Mouse (Mus musculus) neural tube, embryonic 14.5 days (tissue): Measurements from ENCODE around the gene Mecom. TPM values are rescaled to one million over a fixed set of nuclear protein-coding genes. Genes with fewer than 3 reads are reported as not detected.

Experiments
- ATAC-seq: fragments of 200-750 bp; cut with Nextera tagmentation; 2 replicates; pipeline ENCODE4 v1.8.0; 2017; ENCODE audit warnings: low read depth, mild to moderate bottlenecking, moderate TSS enrichment, moderate library complexity
- H3K27ac ChIP-seq: fragments of 300-500 bp; sonication (generic); 2 replicates; pipeline ENCODE4 v1.5.1; 2014; ENCODE audit warnings: low read depth, mild to moderate bottlenecking, control low read depth, low read length, moderate library complexity, mixed read lengths
- H3K27me3 ChIP-seq: fragments of 300-500 bp; sonication (generic); 2 replicates; pipeline ENCODE4 v1.6.1; 2014; ENCODE audit warnings: low read length; ENCODE audit not compliant: control insufficient read depth, insufficient read depth
- H3K36me3 ChIP-seq: fragments of 300-500 bp; sonication (generic); 2 replicates; pipeline ENCODE4 v1.6.1; 2014; ENCODE audit warnings: low read length, mixed read lengths; ENCODE audit not compliant: control insufficient read depth, insufficient read depth
- H3K4me1 ChIP-seq: fragments of 300-500 bp; sonication (generic); 2 replicates; pipeline ENCODE4 v1.6.1; 2014; ENCODE audit warnings: low read length; ENCODE audit not compliant: control insufficient read depth, insufficient read depth
- H3K4me2 ChIP-seq: fragments of 300-500 bp; sonication (generic); 2 replicates; pipeline ENCODE4 v1.6.1; 2014; ENCODE audit warnings: mild to moderate bottlenecking, low read depth, low read length, control low read depth
- H3K4me3 ChIP-seq: fragments of 300-500 bp; sonication (generic); 2 replicates; pipeline ENCODE4 v1.5.1; 2014; ENCODE audit warnings: low read depth, low read length, control low read depth, mixed read lengths
- H3K9ac ChIP-seq: fragments of 300-500 bp; sonication (generic); replicated peaks from 2 replicates; pipeline ENCODE4 v1.6.1; 2014; ENCODE audit warnings: low read depth, mild to moderate bottlenecking, control low read depth, low read length, mixed read lengths
- H3K9me3 ChIP-seq: fragments of 300-500 bp; sonication (generic); 2 replicates; pipeline ENCODE4 v1.6.1; 2016; ENCODE audit warnings: low read length; ENCODE audit not compliant: control insufficient read depth
- WGBS: fragments of 180-500 bp; shearing (Covaris S2); extraction: QIAGEN DNeasy Blood & Tissue Kit; methylation state at CpG from one replicate; pipeline ENCODE4 v1.1.7; 2014; 5-methylcytosine and 5-hydroxymethylcytosine counted together
- polyA plus RNA-seq: library from polyadenylated mRNA; unstranded; fragments of >200 nt; fragmentation: Nextera tagmentation; extraction: Ambion mirVana; gene quantifications from 2 replicates; pipeline ENCODE4 v1.2.1, GENCODE M21; 2014

The Mecom gene
- polyA plus RNA-seq, 1 experiment from 2014 or later: 6.4 TPM

- no peak overlapping the region for H3K4me3 ChIP-seq
- no peaks in the 10 kb centered on the region for H3K4me1 ChIP-seq
- H3K9ac ChIP-seq: no peak overlapping the region
- H3K27me3 ChIP-seq: no peaks in the 10 kb centered on the region
- H3K36me3 ChIP-seq: no peaks in the 10 kb centered on the region
- H3K9me3 ChIP-seq: no peaks in the 10 kb centered on the region
- no peak overlapping the region for H3K4me2 ChIP-seq
- H3K27ac ChIP-seq: no peak overlapping the region
- 59% methylated on average over 11 of the region's 11 CpGs for WGBS
- ATAC-seq: no peak
These were observed 644.1 kb downstream of the Mecom start for GRCm38 (mm10) chr3:29903596-29904308.

Other genes with a start within 250 kb of the Mecom start
- gene Actrt3, start 51.9 kb upstream of the Mecom start, polyA plus RNA-seq: 0.83 and 0.88 TPM in 2 replicates
- 32.0 and 40.7 TPM in 2 replicates for gene Mynn, start 54.1 kb upstream of the Mecom start, polyA plus RNA-seq
- gene Lrriq4, start 96.5 kb upstream of the Mecom start, polyA plus RNA-seq: 0.12 TPM in 1 of 2 replicates, not detected in the other
- 0.50 and 0.66 TPM in 2 replicates for gene Lrrc34, start 99.9 kb upstream of the Mecom start, polyA plus RNA-seq
- not detected in 2 replicates for gene Lrrc31, start 151.8 kb upstream of the Mecom start, polyA plus RNA-seq
- not detected in 2 replicates for gene Samd7, start 198.3 kb upstream of the Mecom start, polyA plus RNA-seq
- 88.1 and 102 TPM in 2 replicates for gene Sec62, start 244.9 kb upstream of the Mecom start, polyA plus RNA-seq